Mouse (Mus musculus): Measurements from ENCODE around the gene Terf2. TPM values are rescaled to one million over a fixed set of nuclear protein-coding genes. Genes with fewer than 3 reads are reported as not detected.
A peak's percentile ranks its signal among the peaks of the same experiment; 100 is the strongest.

Terf2 gene
- polyA plus RNA-seq, 1 experiment from 2014 or later, result 26.1 TPM

DNA sequence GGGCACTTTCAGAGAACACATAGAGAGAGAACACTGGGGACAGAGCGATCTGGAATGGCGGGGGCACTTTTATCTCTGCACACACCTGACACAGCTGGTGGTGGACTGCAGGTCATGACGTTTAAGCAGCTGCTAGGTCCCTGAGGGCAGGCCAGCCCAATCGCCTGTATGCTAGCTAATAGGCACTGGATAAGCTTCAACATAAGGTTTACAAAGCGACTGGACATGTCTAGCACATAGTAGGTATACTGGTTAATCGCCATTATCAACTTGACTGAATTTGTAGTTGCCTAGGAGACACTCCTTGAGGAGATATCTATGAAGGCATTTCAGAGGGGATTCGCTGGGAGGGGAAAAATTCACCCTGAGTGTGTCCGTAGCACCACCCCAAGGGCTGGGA, 28.0 kb upstream of the Terf2 start:
- H3K27ac ChIP-seq (replicated peaks), result no peak overlapping the region
- no peak overlapping the region for H3K9ac ChIP-seq (replicated peaks)
- H3K4me1 ChIP-seq, result peaks cover 8% of the 10 kb centered on the region; the same call in 1 of the 2 replicates
- no peaks in the 10 kb centered on the region for H3K36me3 ChIP-seq
- H3K4me2 ChIP-seq (replicated peaks), result no peak overlapping the region
- WGBS, result 73% methylated on average over 8 of the region's 8 CpGs
- ATAC-seq (replicated peaks), result no peak
- H3K27me3 ChIP-seq, result no peaks in the 10 kb centered on the region
- no peaks in the 10 kb centered on the region for H3K9me3 ChIP-seq
- H3K4me3 ChIP-seq, result no peak overlapping the region

GRCm38 (mm10) chr8:107123063-107123614, 26.8 kb upstream of the Terf2 start:
- Histone ChIP-seq H3K27me3 (no peaks in the 10 kb centered on the region), H3K4me3 (no peak overlapping the region), H3K27ac (replicated peaks) (0 out of 2 replicates have a peak overlapping the region, but pooled peaks have one; percentile 9), H3K9me3 (no peaks in the 10 kb centered on the region), H3K9ac (replicated peaks) (no peak overlapping the region), H3K4me2 (replicated peaks) (no peak overlapping the region), H3K4me1 (peaks cover 5% of the 10 kb centered on the region; the same call in 1 of the 2 replicates), H3K36me3 (no peaks in the 10 kb centered on the region)
- WGBS, result 5% methylated on average over 9 of the region's 9 CpGs
- ATAC-seq (replicated peaks), result no peak

DNA sequence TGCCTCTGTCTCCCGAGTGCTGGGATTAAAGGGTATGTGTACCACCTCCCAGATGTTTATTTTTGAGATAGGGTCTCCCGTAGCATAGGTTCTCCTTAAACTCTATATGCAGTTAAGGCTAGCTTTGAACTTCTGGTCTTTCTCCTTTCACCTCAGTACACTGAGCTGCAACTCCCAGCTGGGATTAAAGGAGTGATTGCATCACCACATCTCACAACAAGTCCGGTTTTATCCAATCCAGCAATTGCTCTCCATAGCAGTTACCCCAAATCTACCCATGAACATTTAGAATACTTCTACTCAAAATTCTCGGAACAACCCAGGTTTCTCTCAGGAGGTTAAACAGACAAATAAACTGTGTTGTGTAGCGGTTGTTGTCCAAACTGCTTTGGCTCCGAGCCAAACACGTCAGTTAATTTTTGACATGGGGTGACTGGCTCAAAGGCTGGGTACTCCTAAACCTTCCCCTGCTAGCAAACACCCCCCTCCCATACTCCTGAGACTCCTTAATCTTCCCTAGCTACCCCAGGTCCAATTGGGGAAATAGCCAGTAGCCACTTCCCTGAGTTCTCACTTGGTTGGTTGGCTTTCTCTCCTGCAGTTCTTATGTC, 25.4 kb upstream of the Terf2 start:
- H3K4me1 ChIP-seq, result peaks cover 5% of the 10 kb centered on the region; the same call in 1 of the 2 replicates
- H3K27ac ChIP-seq (replicated peaks), result no peak overlapping the region
- no peak for ATAC-seq (replicated peaks)
- H3K9ac ChIP-seq (replicated peaks), result no peak overlapping the region
- H3K27me3 ChIP-seq, result no peaks in the 10 kb centered on the region
- H3K4me3 ChIP-seq, result no peak overlapping the region
- WGBS, result 86% methylated on average over 7 of the region's 7 CpGs
- no peaks in the 10 kb centered on the region for H3K36me3 ChIP-seq
- no peak overlapping the region for H3K4me2 ChIP-seq (replicated peaks)
- H3K9me3 ChIP-seq, result no peaks in the 10 kb centered on the region

- H3K4me1 ChIP-seq, result peaks cover 5% of the 10 kb centered on the region; the same call in 1 of the 2 replicates
- ATAC-seq (replicated peaks), result no peak
Measured at GRCm38 (mm10) chr8:107120806-107121205, 24.5 kb upstream of the Terf2 start.

GRCm38 (mm10) chr8:107119412-107119811, 23.1 kb upstream of the Terf2 start:
- H3K27me3 ChIP-seq, result no peaks in the 10 kb centered on the region
- no peak overlapping the region for H3K27ac ChIP-seq (replicated peaks)
- WGBS, result 69% methylated on average over 9 of the region's 9 CpGs
- no peak overlapping the region for H3K9ac ChIP-seq (replicated peaks)
- H3K36me3 ChIP-seq, result no peaks in the 10 kb centered on the region
- H3K4me3 ChIP-seq, result no peak overlapping the region
- no peaks in the 10 kb centered on the region for H3K9me3 ChIP-seq
- ATAC-seq (replicated peaks), result no peak
- peaks cover 5% of the 10 kb centered on the region; the same call in 1 of the 2 replicates for H3K4me1 ChIP-seq
- H3K4me2 ChIP-seq (replicated peaks), result no peak overlapping the region

More at GRCm38 (mm10) chr8:107120806-107121205, 24.5 kb upstream of the Terf2 start:
- no peak overlapping the region for H3K4me3 ChIP-seq
- H3K9me3 ChIP-seq, result no peaks in the 10 kb centered on the region
- H3K9ac ChIP-seq (replicated peaks), result no peak overlapping the region
- H3K27me3 ChIP-seq, result no peaks in the 10 kb centered on the region
- no peak overlapping the region for H3K27ac ChIP-seq (replicated peaks)
- no peaks in the 10 kb centered on the region for H3K36me3 ChIP-seq
- no peak overlapping the region for H3K4me2 ChIP-seq (replicated peaks)

- H3K36me3 ChIP-seq, result no peaks in the 10 kb centered on the region
- no peak overlapping the region for H3K4me2 ChIP-seq (replicated peaks)
- no peak overlapping the region for H3K27ac ChIP-seq (replicated peaks)
- ATAC-seq (replicated peaks), result no peak
- no peaks in the 10 kb centered on the region for H3K9me3 ChIP-seq
- H3K9ac ChIP-seq (replicated peaks), result no peak overlapping the region
- no peak overlapping the region for H3K4me3 ChIP-seq
- H3K4me1 ChIP-seq, result peaks cover 5% of the 10 kb centered on the region; the same call in 1 of the 2 replicates
- no peaks in the 10 kb centered on the region for H3K27me3 ChIP-seq
- 59% methylated on average over 7 of the region's 7 CpGs for WGBS
Measured at GRCm38 (mm10) chr8:107118803-107119233, 22.5 kb upstream of the Terf2 start.

DNA sequence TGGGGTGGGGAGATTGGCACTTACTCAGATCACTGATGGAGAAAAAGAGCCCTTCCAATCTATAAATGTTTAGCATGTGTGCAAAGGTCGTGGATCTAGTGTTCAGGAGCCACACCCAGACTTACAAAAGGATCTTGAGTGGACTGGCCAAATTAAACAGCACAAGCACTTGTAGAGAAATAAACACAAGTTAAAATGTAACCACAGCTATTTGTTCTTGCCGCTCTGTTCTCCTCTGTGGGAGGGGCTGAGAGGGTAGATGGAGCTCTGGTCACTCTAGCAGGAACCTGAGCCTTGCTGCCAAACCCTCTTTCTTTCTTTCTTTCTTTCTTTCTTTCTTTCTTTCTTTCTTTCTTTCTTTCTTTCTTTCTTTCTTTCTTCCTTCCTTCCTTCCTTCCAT, 20.7 kb upstream of the Terf2 start:
- no peaks in the 10 kb centered on the region for H3K9me3 ChIP-seq
- no peaks in the 10 kb centered on the region for H3K4me1 ChIP-seq
- no peak for ATAC-seq (replicated peaks)
- 63% methylated on average over 2 of the region's 2 CpGs for WGBS
- no peaks in the 10 kb centered on the region for H3K27me3 ChIP-seq
- H3K4me2 ChIP-seq (replicated peaks), result no peak overlapping the region
- no peak overlapping the region for H3K4me3 ChIP-seq
- H3K36me3 ChIP-seq, result no peaks in the 10 kb centered on the region
- H3K9ac ChIP-seq (replicated peaks), result no peak overlapping the region
- H3K27ac ChIP-seq (replicated peaks), result no peak overlapping the region

- no peak overlapping the region for H3K27ac ChIP-seq (replicated peaks)
- H3K4me2 ChIP-seq (replicated peaks), result no peak overlapping the region
- H3K4me1 ChIP-seq, result no peaks in the 10 kb centered on the region
- no peak overlapping the region for H3K9ac ChIP-seq (replicated peaks)
- 11% methylated on average over 11 of the region's 11 CpGs for WGBS
- no peaks in the 10 kb centered on the region for H3K9me3 ChIP-seq
- H3K27me3 ChIP-seq, result no peaks in the 10 kb centered on the region
- no peak overlapping the region for H3K4me3 ChIP-seq
- no peak for ATAC-seq (replicated peaks)
- no peaks in the 10 kb centered on the region for H3K36me3 ChIP-seq
Measured at GRCm38 (mm10) chr8:107116023-107116422, 19.7 kb upstream of the Terf2 start.

- no peak overlapping the region for H3K4me2 ChIP-seq (replicated peaks)
- H3K9me3 ChIP-seq, result no peaks in the 10 kb centered on the region
- H3K27me3 ChIP-seq, result no peaks in the 10 kb centered on the region
- no peak for ATAC-seq (replicated peaks)
- 87% methylated on average over 10 of the region's 10 CpGs for WGBS
- no peak overlapping the region for H3K27ac ChIP-seq (replicated peaks)
- H3K4me1 ChIP-seq, result peaks cover 3% of the 10 kb centered on the region; the same call in 1 of the 2 replicates
- H3K9ac ChIP-seq (replicated peaks), result no peak overlapping the region
- no peaks in the 10 kb centered on the region for H3K36me3 ChIP-seq
- H3K4me3 ChIP-seq, result no peak overlapping the region
Measured at GRCm38 (mm10) chr8:107115008-107115320, 18.6 kb upstream of the Terf2 start.

DNA sequence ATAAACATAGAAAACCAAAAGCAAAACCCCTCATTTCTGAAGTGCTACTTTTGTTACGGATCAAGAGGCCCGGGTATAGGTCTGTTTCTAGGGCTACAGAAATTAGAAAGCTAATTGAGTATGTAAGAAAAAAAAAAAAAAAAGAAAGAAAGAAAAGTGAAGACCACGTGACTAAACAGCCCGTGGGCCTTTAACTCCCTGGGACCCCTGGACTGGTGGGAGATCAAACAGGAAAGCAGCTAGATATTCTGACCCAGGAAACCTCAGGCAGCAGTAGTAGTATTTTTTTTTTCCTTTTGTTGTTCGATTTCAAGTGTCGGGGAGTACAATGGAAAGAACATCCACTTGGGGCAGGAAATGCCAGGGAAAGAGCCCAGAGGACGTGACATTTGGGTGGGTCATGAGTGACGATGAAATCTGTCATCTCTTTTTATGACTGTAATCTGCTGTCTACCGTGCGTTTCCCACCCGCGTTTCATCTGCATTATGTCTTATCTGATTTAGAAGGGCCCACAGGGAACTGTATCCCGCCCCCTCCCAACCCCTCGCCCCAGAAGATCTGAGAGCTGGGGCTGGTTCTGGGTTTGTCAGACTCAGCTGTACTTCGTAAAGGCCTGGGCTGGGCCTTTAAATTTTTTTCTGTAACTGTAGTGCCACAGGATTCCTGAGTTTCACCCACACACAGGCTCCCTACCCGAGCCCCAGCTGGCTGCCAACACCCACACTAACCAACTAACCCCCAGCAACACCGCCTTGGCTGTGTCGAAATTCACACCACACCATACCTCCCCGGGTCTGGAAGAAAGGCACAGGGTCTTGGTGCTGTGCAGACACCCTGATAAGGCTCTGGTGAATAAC, 18.0 kb upstream of the Terf2 start:
- Histone ChIP-seq H3K36me3 (no peaks in the 10 kb centered on the region), H3K4me3 (no peak overlapping the region), H3K27ac (replicated peaks) (no peak overlapping the region), H3K9ac (replicated peaks) (no peak overlapping the region), H3K4me1 (peaks cover 3% of the 10 kb centered on the region; the same call in 1 of the 2 replicates), H3K9me3 (no peaks in the 10 kb centered on the region), H3K27me3 (no peaks in the 10 kb centered on the region), H3K4me2 (replicated peaks) (no peak overlapping the region)
- 66% methylated on average over 19 of the region's 19 CpGs for WGBS
- no peak for ATAC-seq (replicated peaks)

DNA sequence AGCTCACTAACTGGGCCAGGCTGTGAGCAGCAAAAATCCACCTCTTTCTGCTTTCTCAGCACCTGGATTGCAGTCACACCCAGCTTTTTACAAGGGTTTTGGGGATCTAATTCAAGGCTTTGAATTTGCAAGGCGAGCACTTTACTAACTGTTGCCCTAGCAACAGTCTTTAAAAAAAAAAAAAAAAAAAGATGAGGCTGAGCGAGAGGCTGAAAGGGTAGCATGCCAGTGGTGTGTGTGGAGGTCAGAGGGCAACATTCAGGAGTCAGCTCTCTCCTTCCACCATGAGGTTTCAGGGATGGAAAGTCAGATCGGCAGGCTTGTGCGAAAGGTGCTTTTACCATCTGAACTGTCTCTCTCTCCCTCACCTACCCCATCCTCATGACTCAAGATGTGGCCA, 16.9 kb upstream of the Terf2 start:
- H3K9ac ChIP-seq (replicated peaks), result no peak overlapping the region
- H3K27ac ChIP-seq (replicated peaks), result no peak overlapping the region
- peaks cover 3% of the 10 kb centered on the region; the same call in 1 of the 2 replicates for H3K4me1 ChIP-seq
- WGBS, result 47% methylated on average over 4 of the region's 4 CpGs
- no peaks in the 10 kb centered on the region for H3K9me3 ChIP-seq
- H3K36me3 ChIP-seq, result no peaks in the 10 kb centered on the region
- H3K4me2 ChIP-seq (replicated peaks), result no peak overlapping the region
- no peaks in the 10 kb centered on the region for H3K27me3 ChIP-seq
- ATAC-seq (replicated peaks), result no peak
- H3K4me3 ChIP-seq, result no peak overlapping the region

- Histone ChIP-seq H3K27me3 (no peaks in the 10 kb centered on the region), H3K4me3 (no peak overlapping the region), H3K27ac (replicated peaks) (no peak overlapping the region), H3K9me3 (no peaks in the 10 kb centered on the region), H3K9ac (replicated peaks) (no peak overlapping the region), H3K4me1 (peaks cover 3% of the 10 kb centered on the region; the same call in 1 of the 2 replicates), H3K4me2 (replicated peaks) (no peak overlapping the region), H3K36me3 (no peaks in the 10 kb centered on the region)
- WGBS, result 92% methylated on average over 10 of the region's 11 CpGs
- ATAC-seq (replicated peaks), result no peak
Measured at GRCm38 (mm10) chr8:107111340-107112105, 15.2 kb upstream of the Terf2 start.
